Mouse (Mus musculus) WW6 (cell line): ENCODE results near the gene Ccne1.
A peak's percentile ranks its signal among the peaks of the same experiment; 100 is the strongest.

Source experiments
- DNase-seq: peaks from one replicate; pipeline ENCODE4 v3.0.0-alpha.2; 2013; ENCODE audit warnings: low read depth, low spot score

Ccne1 gene

DNA sequence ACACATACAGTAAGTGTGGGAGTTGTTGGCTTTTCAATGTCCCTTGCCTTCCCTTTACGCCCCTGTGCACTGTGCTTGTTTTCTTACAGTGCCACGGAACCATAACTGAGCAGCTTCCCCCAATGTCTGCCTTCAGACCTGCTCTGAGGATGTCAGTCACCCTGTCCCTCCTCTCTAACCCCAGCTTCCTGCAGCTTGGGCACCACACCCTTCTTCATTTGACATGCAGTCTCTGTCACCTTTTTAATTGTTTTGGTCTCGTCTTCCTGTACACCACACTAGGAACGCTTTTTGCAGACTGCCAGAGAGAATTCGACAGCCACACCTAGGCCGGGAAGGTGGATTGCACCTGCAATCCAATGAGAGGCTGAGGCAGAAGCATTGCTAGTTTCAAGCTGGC, 13.0 kb downstream of the Ccne1 start:
- no peak for DNase-seq

DNA sequence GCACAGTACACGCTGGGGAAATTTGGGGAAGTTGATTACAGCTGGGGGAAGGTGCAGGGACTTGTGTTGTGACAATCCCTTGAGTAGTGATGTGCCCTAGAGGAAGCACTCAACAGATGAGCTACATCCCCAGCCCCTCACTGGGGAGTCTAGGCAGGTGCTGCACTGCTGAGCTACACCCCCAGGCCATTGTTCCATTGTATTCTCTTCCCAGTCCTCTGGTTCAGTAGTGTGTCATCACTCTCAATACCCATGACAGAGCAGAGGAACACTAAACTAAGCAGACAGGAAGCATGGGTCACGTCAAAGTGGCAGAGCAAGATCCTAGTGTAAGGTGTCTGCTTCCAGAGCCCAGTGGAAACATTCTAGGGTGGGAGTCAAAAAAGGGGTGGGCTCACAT, 14.2 kb downstream of the Ccne1 start:
- DNase-seq: no peak

DNA sequence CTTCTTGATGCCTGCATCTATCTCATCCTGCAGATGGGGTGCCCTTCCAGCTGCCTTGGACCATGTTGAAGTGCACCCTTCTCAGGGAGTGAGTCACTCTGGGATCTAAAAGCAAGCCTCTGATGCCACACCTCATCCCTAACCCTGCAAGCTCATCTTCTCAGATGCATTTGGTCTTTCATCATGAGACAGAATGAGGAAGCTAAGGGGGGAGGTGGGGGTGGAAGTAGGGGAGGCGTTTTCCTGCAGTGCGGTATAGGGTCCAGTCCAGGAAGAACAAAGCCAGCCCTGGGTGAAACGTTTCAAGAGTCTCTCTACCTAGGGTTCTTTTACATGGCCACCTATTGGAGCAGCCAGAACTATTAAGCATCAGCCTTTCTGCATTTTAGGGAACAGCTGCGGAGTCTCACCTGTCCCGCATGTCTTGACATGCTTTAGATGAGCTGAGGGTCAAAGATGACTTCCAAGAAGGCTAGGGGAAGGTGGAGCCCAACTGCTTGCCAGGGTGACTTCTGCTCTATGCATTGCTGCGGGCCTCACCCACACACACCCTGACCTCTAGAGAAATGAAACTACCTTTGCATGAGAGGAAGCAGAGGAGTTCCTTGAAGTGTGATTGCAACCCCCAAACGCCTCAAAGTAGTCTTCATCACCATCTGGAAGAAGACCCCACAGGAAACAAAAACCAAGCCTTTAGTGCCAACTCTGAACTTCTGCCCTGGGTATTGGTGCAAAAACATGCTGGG, 17.2 kb downstream of the Ccne1 start:
- DNase-seq: no peak

DNA sequence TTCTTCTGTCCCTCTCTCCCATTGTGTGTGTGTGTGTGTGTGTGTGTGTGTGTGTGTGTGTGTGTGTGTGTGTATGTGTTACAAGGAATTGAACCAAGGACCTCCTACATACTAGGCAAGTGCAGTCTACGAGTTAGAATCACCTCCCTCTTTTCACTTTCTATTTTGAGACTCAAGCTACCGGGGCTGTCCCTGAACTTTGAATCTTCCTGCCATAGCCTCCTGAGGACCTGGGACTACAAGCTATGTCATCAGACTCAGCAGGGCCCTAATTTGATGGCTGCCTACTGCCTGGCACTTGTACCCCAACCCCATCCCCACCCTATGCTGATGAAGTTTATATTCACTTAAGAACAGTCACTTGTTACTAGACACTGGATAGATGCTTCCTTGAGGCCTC, 18.9 kb downstream of the Ccne1 start:
- no peak for DNase-seq

DNA sequence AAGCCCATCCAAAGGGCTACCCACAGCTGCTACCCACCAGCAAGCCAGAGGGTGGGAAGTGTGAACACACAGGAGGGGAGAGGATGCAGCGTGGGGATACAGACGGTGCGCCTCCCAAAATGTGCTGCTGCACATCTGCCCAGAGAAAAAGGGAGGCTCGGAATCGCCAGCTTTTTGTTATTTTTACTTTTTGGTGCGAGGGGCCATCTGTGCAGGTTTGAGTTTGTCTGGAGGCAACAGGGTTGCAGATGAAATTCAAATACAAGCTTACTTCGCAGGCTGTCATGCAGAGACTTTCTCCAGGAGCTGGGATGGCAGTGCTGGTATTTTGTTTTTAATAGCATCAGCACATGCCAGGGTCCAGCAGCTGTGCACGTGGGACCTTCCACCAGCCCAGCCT, 19.5 kb downstream of the Ccne1 start:
- no peak for DNase-seq

DNA sequence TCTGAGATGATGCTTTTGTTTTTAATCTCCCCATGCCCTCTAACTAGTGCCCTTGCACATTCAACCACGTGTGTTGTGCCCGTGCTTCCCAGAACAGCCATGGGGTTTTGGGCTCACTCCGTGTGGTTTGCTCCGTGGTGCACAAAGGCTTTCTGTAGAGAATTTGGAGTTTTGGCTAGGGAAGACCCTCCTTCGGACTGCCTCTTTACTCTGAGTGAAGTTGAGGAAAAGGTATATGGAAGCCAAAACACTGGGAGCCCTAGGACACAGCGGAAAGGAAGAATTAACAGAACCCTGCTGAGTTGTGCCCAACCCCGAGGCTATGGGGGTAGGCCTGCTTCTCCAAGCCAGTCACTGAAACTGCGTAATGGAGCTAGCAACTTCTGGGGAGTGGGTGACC, 20.9 kb downstream of the Ccne1 start:
- no peak for DNase-seq

DNA sequence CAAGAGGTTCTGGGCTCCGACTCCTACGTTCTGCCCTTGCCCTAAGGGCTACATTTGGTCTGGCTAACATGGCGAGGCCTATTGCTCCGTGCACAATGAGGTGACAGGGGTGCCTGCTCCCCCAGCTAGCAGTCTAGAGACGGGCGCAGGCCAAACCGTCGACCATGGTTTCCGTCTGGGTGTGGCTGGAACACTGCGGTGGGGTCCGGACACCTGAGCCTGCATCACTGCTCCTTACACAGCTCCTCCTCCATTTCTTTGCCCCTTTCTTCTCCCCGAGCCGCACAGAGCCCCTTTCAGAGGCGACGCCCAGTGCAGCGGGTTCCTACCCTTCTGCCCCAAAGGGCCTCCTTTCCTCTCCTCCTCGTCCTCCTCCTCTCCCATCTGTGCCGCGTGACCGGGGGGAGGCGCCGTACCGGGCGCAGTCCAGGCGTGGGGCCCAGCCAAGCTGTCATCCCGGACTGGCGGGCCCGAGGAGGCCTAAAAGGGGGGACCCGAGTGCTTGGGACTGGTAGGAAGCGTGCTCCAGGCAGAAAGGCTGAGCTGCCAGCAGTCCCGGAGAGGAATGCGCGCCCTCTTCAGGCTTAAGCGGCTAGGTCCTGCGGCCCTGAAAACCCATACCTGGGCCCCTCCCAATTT, 21.6 kb downstream of the Ccne1 start:
- no peak for DNase-seq

DNA sequence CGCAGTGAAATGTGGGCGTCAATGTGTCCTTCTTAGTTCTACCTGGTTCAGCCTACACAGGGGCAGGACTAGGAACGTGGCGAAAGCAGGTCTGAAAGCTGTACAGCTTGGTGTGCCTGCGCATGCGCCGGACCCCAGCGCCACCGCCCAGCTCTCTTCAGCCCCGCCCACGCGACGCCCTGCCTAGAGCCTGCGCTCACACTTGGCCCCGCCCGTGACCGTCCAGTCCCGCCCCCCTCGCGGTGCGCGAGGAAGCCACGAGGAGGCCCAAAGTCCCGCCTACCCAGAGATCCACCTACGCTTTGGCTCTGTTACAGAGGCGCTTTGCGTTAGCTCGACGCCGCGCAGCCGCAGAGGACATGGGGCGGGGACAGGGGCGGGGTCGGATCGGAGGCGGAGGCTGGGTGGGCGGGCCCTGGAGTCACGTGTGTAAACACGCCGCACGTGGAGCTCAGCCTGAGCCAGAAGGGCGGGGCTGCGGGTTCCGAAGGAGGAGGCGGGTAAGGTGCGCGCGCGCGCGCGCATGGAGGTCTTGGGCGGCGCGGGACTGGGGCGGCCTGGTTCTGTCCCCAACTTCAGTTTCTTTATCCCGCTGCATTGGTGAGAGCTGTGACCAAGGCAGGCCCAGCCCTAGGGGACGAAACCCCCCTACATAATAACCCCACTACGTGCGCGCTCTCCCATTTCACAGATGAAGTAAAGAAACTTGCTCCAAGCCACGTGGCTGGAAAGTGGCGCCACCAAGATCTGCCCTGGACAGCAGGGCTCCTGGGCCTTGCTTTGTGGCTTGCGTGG, 22.4 kb downstream of the Ccne1 start:
- DNase-seq: peak; percentile 98

DNA sequence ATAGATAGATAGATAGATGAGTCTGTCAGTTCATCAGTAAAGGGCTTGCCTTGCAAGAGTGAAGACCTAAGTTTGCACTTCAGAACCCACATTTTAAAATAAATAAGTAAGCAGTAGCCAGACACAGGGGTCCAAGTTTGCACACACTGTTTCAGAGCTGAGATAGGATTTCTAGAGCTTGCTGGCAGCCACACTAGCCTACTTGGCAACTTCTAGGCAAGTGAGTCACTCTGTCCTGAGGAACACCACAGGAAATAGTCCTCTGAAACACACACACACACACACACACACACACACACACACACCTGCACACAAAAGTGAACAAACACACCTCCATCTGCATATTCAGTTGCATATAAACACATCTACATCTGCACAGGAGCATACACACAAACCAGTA, 24.4 kb downstream of the Ccne1 start:
- DNase-seq: no peak

DNA sequence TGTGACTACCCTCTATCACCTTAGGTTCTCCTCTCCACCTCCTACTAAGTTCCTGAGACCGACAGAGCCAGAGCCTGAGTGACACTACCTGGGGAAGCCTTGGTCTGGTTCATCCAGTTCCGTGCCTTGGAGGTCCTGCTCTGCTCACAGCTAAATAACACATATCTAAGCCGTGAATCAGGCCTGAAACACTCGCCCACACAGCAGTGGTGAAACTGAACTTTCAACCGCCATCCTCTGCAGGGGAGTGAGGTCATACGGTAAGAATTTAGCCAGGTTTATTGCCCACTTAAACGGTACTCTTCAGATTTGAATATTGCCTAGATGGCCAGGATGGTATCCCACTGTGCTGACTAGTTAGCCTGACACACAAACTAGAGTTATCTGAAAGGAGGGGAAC, 30.1 kb downstream of the Ccne1 start:
- DNase-seq: no peak

DNA sequence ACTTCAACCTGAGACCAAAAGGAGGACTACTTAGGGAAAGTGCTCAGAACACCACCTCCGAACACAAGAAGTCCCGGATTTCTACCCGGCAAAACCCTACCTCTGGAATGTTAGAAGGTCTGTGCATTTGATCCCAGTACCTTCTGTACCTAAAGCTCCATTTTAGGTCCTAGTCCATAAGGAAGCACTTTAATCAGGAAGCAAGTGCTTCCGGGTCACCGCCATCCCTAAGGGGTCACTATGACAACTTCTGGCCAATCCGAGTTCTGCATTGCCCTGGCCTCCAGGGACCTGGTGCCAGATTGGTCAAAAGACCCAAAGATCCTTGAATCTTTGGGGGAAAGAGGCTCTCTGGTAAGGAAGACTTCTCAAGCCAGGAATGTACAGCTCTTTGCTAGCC, 31.8 kb downstream of the Ccne1 start:
- DNase-seq: peak; percentile 87

DNA sequence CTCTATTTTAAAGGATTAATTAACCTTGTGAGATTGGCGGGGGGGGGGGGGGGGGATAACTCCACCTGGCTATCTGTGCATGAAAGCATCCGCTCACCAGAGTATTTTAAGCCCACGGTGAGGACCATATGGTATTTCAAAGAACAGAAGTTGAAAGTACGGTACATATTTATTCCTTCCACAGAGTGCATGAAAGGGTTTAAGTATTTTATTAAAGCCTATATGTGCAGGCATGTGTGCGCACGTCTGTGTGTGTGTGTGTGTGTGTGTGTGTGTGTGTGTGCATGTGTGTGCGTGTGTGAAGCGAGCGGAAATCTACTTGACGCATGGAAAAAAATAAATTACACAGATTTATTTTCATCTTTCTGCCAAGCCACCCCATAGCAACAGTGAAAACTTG, 32.4 kb downstream of the Ccne1 start:
- no peak for DNase-seq

DNA sequence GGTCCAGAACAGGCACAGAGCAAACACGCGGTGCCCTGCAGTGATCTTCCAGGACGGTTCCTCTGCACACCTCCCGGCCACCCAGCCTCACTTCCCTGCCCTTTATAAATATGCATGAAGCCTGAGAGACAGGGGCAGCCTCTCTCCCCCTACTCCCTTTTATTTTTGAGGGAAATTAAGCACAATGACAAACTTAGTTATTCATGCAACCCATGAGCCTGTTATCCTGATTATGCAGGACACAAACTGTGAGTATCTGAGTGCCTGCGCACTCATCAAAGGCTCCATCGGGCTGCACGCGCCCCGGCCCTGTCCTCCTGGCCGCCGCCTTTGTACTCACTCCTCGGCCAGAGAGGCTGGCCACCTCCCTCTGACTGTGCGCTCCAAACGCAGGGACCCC, 32.8 kb downstream of the Ccne1 start:
- DNase-seq: no peak

DNA sequence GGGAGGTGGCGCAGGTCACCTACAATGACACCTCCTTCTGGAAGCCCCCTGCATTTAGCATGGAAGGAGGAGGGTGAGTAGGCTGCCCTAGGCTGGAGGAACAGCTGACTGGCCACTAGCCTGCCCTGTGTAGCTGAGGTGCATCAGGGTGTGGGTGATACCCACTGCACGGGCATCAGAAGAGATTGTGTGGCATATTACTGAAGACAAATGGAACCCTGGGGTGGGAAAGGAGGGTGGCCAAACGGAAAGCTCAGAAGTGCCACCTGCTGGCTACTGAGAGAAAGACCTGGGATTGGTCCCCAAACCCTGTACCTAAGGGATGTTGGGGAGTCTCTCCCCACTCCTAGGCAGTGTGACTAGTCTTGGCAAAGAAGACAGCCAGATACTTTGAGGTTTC, 33.6 kb downstream of the Ccne1 start:
- no peak for DNase-seq

DNA sequence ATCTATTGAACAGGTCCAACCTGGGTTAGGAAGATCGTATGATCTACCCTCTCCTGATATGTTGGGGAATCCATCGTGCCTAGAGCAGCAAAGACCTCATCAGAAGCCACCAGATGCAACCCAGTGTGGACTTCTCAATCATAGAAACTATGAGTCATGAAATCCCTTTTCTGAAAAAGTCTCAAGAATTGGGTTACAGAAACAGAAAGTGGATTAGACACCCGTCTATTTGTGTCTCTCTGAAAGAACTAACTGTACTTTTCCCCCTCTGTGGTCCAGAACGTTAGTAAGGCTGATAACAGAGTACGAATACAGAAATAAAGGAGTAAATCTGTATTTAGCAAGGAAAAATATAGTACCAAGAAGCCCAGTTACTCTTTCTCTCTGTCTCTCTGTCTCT, 36.3 kb downstream of the Ccne1 start:
- DNase-seq: no peak

DNA sequence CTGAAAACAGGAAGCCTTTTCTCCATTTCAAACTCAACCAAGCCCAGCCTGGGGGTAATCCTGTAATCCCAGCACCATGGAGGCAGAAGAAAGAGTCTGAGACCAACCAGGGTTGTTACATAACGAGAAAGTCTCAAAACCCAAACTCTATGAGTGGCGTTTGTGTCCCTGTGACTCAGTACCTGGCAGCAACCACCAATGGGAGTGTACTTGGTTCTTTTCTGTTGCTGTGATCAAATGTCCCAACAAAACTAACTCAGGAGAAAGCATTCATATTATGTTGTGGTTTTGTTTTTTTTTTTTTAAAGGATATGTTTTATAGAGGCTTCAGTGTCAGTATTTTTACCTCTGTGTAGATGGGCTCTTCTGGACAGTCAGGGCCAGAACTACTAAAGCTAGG, 36.7 kb downstream of the Ccne1 start:
- no peak for DNase-seq

DNA sequence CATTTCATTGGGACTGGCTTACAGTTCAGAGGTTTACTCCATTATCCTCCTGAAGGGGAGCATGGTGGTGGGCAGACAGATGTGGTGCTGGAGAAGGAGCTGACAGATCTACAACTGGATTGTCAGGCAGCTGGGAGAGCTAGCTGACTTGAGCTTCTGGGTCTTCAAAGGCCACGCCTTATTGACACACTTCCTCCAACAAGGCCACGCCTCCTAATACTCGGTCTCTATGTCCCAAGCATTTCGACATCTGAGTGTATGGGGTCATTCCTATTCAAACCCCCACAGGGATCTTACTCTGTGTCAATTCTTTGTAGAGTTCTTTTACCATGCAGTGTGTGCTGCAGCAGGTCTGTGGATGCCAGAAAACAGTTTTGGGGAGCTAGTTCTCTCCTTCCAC, 42.9 kb downstream of the Ccne1 start:
- no peak for DNase-seq

DNA sequence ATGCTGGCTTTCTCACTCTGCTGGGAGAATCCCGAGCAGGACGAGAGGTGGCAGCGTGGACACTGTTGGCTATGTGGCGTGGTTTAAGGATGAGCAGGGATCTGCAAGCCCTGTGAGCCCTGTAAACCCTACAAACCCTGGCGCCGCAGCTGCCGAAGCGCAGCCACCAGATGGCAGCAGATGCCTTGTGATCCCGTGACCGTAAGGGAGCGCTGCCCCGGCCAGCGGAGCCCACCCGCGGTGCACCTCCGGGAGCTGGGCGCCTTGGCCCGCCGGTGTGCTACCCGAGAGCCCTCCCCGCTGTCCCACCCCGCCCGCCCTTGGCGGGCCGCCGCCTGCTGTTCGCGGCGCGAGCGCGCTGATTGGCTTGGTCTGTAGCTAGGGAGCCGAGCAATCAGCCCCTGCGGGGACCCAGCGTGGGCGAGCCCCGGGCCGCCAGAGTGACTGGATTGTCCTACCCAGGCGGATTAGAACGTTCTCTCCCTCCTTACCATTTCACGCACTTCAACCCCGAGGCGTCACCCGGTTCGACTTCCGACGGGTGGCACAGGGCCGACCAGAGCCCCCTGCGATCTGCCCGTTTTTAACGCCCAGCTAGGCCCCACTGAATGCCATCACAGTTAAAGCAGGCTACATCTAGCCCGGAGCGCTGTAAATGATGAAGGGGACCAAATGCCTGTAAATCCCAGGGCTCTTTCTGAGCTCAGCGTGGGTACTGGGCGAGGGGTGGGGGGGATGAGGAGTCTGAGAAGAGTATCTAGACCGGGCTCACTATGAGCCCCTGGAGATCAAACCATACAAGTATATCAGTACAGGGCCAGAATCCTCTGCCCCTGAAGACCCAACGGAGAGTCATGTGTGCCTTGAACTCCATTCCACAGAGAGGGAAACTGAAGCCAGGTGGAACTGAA, 46.0 kb downstream of the Ccne1 start:
- peak; percentile 81 for DNase-seq

DNA sequence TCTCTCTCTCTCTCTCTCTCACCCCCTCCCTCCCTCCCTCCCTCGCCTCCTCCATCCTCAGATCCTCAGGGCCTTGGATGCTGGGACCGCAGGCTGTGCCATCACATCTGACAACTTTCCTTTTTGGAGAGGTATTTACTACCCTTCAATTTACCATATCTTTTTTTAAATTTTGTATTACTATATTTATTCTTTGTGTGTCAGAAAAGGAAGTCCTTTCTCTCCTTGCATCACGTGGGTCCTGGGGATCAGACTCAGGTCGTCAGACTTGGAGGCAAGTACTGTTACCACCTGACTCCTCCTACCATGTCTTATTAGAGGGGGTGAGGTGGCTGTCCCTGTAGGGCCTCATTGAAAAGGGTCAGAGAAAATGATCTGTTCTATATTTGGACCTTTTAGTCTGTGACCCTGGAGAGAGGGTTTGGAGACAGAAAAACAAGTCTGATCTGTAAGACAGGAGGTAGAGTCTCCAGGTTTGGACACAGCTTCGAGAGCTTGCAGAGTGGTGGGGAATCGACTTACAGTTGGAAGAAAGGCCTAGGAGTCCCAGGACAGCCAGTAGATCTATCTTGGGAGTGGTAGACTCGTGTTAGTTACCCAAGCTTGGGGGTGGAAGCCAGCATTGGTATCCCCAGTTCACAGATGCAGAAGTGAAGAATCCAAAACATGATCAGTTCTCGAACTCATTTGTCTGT, 47.6 kb downstream of the Ccne1 start:
- DNase-seq: no peak

DNA sequence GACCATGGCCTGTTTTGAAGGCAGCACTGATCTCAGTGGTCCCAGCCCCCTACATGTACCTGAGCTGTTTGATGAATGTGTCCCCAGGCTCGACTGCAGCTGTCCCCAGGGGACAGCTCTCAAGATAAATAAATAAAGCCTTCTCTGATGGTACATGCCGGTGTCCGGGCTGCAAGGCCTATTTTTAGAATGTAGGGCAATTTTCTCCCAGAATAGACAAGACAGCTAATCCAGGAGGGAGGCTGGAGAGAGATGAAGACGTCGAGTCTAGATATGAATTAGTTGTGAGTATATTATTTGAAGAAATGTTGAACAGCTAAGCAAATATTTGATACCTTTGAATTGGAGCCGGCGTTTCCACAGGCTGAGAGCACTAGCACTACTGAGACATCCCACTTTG, 48.2 kb downstream of the Ccne1 start:
- no peak for DNase-seq

DNA sequence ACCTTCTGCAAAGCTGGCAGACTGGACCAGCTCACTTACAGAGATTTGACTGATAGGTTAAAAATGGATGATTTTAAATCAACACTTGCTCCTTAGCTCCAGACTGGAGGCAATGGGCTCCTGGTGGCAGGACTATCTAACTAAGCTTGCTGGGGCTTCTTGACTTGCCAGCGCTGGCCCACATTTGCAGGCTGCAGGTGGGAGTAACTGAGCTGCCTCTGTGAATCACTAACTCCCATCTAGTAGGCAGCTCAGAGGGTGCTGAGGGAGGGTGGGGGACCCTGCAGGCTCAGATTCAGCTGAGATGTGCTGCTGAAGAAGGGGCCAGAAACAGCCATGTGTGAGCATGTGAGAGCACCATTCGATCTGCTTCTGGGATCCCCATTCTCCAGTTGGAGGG, 51.3 kb downstream of the Ccne1 start:
- no peak for DNase-seq
